Mouse (Mus musculus): ENCODE measurements around the gene Dpf2.

GRCm38 (mm10) chr19:5945027-5945426 is 32.2 kb upstream of the Dpf2 start:
- no peak for TF ChIP-seq CTCF (IDR thresholded peaks at IDR 0.05; ENCODE audit: borderline replicate concordance, control insufficient read depth, extremely low read depth, insufficient read depth, low read length, poor library complexity)
- TF ChIP-seq POLR2A (IDR thresholded peaks at IDR 0.05; ENCODE audit: control insufficient read depth, extremely low read depth, insufficient read depth, low read length, poor library complexity) = no peak
